Mouse (Mus musculus): ENCODE results near the gene 1700028J19Rik. TPM values are rescaled to one million over a fixed set of nuclear protein-coding genes. Genes with fewer than 3 reads are reported as not detected.

The 1700028J19Rik gene
- polyA plus RNA-seq, 1 experiment from 2014 or later = 1.1 TPM

- H3K36me3 ChIP-seq (ENCODE audit: control insufficient read depth, insufficient read depth, low read length) = no peaks in the 10 kb centered on the region
- H3K4me2 ChIP-seq (ENCODE audit: low read depth) = no peak overlapping the region
- H3K4me3 ChIP-seq (ENCODE audit: low read depth, low read length) = no peak overlapping the region
- no peaks in the 10 kb centered on the region for H3K27me3 ChIP-seq (ENCODE audit: control insufficient read depth, insufficient read depth, low read length)
- WGBS = 79% methylated on average over 3 of the region's 3 CpGs
- H3K9ac ChIP-seq (ENCODE audit: low read length) = no peak overlapping the region
- no peak for DNase-seq (ENCODE audit: low spot score)
- no peak for ATAC-seq (ENCODE audit: insufficient read depth, low FRiP score, low TSS enrichment)
- H3K9me3 ChIP-seq (ENCODE audit: control insufficient read depth, low read length) = no peaks in the 10 kb centered on the region
- H3K27ac ChIP-seq (ENCODE audit: low read depth, low read length) = no peak overlapping the region
- no peaks in the 10 kb centered on the region for H3K4me1 ChIP-seq (ENCODE audit: control insufficient read depth, insufficient read depth, low read length)
Measured at GRCm38 (mm10) chr7:44275546-44275945, 29.1 kb upstream of the 1700028J19Rik start.

GRCm38 (mm10) chr7:44274096-44274495 is 27.6 kb upstream of the 1700028J19Rik start:
- Histone ChIP-seq H3K9me3 (ENCODE audit: control insufficient read depth, low read length) (no peaks in the 10 kb centered on the region), H3K4me2 (ENCODE audit: low read depth) (no peak overlapping the region), H3K27me3 (ENCODE audit: control insufficient read depth, insufficient read depth, low read length) (no peaks in the 10 kb centered on the region), H3K4me3 (ENCODE audit: low read depth, low read length) (no peak overlapping the region), H3K9ac (ENCODE audit: low read length) (no peak overlapping the region), H3K36me3 (ENCODE audit: control insufficient read depth, insufficient read depth, low read length) (no peaks in the 10 kb centered on the region), H3K27ac (ENCODE audit: low read depth, low read length) (no peak overlapping the region), H3K4me1 (ENCODE audit: control insufficient read depth, insufficient read depth, low read length) (no peaks in the 10 kb centered on the region)
- no peak for DNase-seq (ENCODE audit: low spot score)
- 34% methylated on average over 11 of the region's 11 CpGs for WGBS
- ATAC-seq (ENCODE audit: insufficient read depth, low FRiP score, low TSS enrichment) = no peak

- H3K4me1 ChIP-seq (ENCODE audit: control insufficient read depth, insufficient read depth, low read length) = no peaks in the 10 kb centered on the region
- ATAC-seq (ENCODE audit: insufficient read depth, low FRiP score, low TSS enrichment) = no peak
- H3K4me3 ChIP-seq (ENCODE audit: low read depth, low read length) = no peak overlapping the region
- H3K36me3 ChIP-seq (ENCODE audit: control insufficient read depth, insufficient read depth, low read length) = no peaks in the 10 kb centered on the region
- 66% methylated on average over 7 of the region's 7 CpGs for WGBS
- H3K27ac ChIP-seq (ENCODE audit: low read depth, low read length) = no peak overlapping the region
- no peaks in the 10 kb centered on the region for H3K27me3 ChIP-seq (ENCODE audit: control insufficient read depth, insufficient read depth, low read length)
- DNase-seq (ENCODE audit: low spot score) = no peak
- H3K9me3 ChIP-seq (ENCODE audit: control insufficient read depth, low read length) = no peaks in the 10 kb centered on the region
- no peak overlapping the region for H3K4me2 ChIP-seq (ENCODE audit: low read depth)
- H3K9ac ChIP-seq (ENCODE audit: low read length) = no peak overlapping the region
Measured at GRCm38 (mm10) chr7:44273446-44273845, 27.0 kb upstream of the 1700028J19Rik start.

GRCm38 (mm10) chr7:44272546-44272945 is 26.1 kb upstream of the 1700028J19Rik start:
- 95% methylated on average over 7 of the region's 7 CpGs for WGBS
- H3K27me3 ChIP-seq (ENCODE audit: control insufficient read depth, insufficient read depth, low read length) = no peaks in the 10 kb centered on the region
- H3K36me3 ChIP-seq (ENCODE audit: control insufficient read depth, insufficient read depth, low read length) = no peaks in the 10 kb centered on the region
- no peaks in the 10 kb centered on the region for H3K4me1 ChIP-seq (ENCODE audit: control insufficient read depth, insufficient read depth, low read length)
- DNase-seq (ENCODE audit: low spot score) = no peak
- H3K9me3 ChIP-seq (ENCODE audit: control insufficient read depth, low read length) = no peaks in the 10 kb centered on the region
- no peak overlapping the region for H3K27ac ChIP-seq (ENCODE audit: low read depth, low read length)
- H3K4me2 ChIP-seq (ENCODE audit: low read depth) = no peak overlapping the region
- H3K9ac ChIP-seq (ENCODE audit: low read length) = no peak overlapping the region
- ATAC-seq (ENCODE audit: insufficient read depth, low FRiP score, low TSS enrichment) = no peak
- H3K4me3 ChIP-seq (ENCODE audit: low read depth, low read length) = no peak overlapping the region

GRCm38 (mm10) chr7:44271309-44271708 is 24.8 kb upstream of the 1700028J19Rik start:
- H3K27ac ChIP-seq (ENCODE audit: low read depth, low read length) = no peak overlapping the region
- ATAC-seq (ENCODE audit: insufficient read depth, low FRiP score, low TSS enrichment) (no peak), DNase-seq (ENCODE audit: low spot score) (no peak)
- H3K4me3 ChIP-seq (ENCODE audit: low read depth, low read length) = no peak overlapping the region
- no peaks in the 10 kb centered on the region for H3K27me3 ChIP-seq (ENCODE audit: control insufficient read depth, insufficient read depth, low read length)
- no peaks in the 10 kb centered on the region for H3K9me3 ChIP-seq (ENCODE audit: control insufficient read depth, low read length)
- 70% methylated on average over 2 of the region's 2 CpGs for WGBS
- no peak overlapping the region for H3K9ac ChIP-seq (ENCODE audit: low read length)
- H3K36me3 ChIP-seq (ENCODE audit: control insufficient read depth, insufficient read depth, low read length) = no peaks in the 10 kb centered on the region
- H3K4me1 ChIP-seq (ENCODE audit: control insufficient read depth, insufficient read depth, low read length) = no peaks in the 10 kb centered on the region
- H3K4me2 ChIP-seq (ENCODE audit: low read depth) = no peak overlapping the region

- 77% methylated on average over 2 of the region's 2 CpGs for WGBS
Measured at GRCm38 (mm10) chr7:44269397-44269796, 22.9 kb upstream of the 1700028J19Rik start.

GRCm38 (mm10) chr7:44268117-44268516 is 21.6 kb upstream of the 1700028J19Rik start:
- no peak for DNase-seq (ENCODE audit: low spot score)
- Histone ChIP-seq H3K9ac (ENCODE audit: low read length) (no peak overlapping the region), H3K27ac (ENCODE audit: low read depth, low read length) (no peak overlapping the region), H3K9me3 (ENCODE audit: control insufficient read depth, low read length) (no peaks in the 10 kb centered on the region), H3K27me3 (ENCODE audit: control insufficient read depth, insufficient read depth, low read length) (peaks cover 4% of the 10 kb centered on the region; the same call in 1 of the 2 replicates), H3K4me1 (ENCODE audit: control insufficient read depth, insufficient read depth, low read length) (no peaks in the 10 kb centered on the region), H3K4me2 (ENCODE audit: low read depth) (no peak overlapping the region), H3K4me3 (ENCODE audit: low read depth, low read length) (no peak overlapping the region), H3K36me3 (ENCODE audit: control insufficient read depth, insufficient read depth, low read length) (no peaks in the 10 kb centered on the region)
- ATAC-seq (ENCODE audit: insufficient read depth, low FRiP score, low TSS enrichment) = no peak
- WGBS = 82% methylated on average over 11 of the region's 11 CpGs

More at GRCm38 (mm10) chr7:44269397-44269796, 22.9 kb upstream of the 1700028J19Rik start:
- H3K9me3 ChIP-seq (ENCODE audit: control insufficient read depth, low read length) = no peaks in the 10 kb centered on the region
- H3K27me3 ChIP-seq (ENCODE audit: control insufficient read depth, insufficient read depth, low read length) = peaks cover 4% of the 10 kb centered on the region; the same call in 1 of the 2 replicates
- ATAC-seq (ENCODE audit: insufficient read depth, low FRiP score, low TSS enrichment) (no peak), DNase-seq (ENCODE audit: low spot score) (no peak)
- H3K4me2 ChIP-seq (ENCODE audit: low read depth) = no peak overlapping the region
- H3K4me3 ChIP-seq (ENCODE audit: low read depth, low read length) = no peak overlapping the region
- H3K27ac ChIP-seq (ENCODE audit: low read depth, low read length) = no peak overlapping the region
- H3K36me3 ChIP-seq (ENCODE audit: control insufficient read depth, insufficient read depth, low read length) = no peaks in the 10 kb centered on the region
- no peaks in the 10 kb centered on the region for H3K4me1 ChIP-seq (ENCODE audit: control insufficient read depth, insufficient read depth, low read length)
- H3K9ac ChIP-seq (ENCODE audit: low read length) = no peak overlapping the region

GRCm38 (mm10) chr7:44262791-44263643 is 16.5 kb upstream of the 1700028J19Rik start:
- H3K4me3 ChIP-seq (ENCODE audit: low read depth, low read length) = 0 out of 2 replicates have a peak overlapping the region, but pooled peaks have one; percentile 8
- peaks cover 4% of the 10 kb centered on the region; the same call in 1 of the 2 replicates for H3K27me3 ChIP-seq (ENCODE audit: control insufficient read depth, insufficient read depth, low read length)
- no peak overlapping the region for H3K27ac ChIP-seq (ENCODE audit: low read depth, low read length)
- H3K9ac ChIP-seq (ENCODE audit: low read length) = no peak overlapping the region
- H3K36me3 ChIP-seq (ENCODE audit: control insufficient read depth, insufficient read depth, low read length) = no peaks in the 10 kb centered on the region
- H3K4me2 ChIP-seq (ENCODE audit: low read depth) = peak overlapping the region; percentile 39
- peak; percentile 97 for DNase-seq (ENCODE audit: low spot score)
- peak; percentile 73 for ATAC-seq (ENCODE audit: insufficient read depth, low FRiP score, low TSS enrichment)
- 2% methylated on average over 34 of the region's 34 CpGs for WGBS
- no peaks in the 10 kb centered on the region for H3K9me3 ChIP-seq (ENCODE audit: control insufficient read depth, low read length)
- no peaks in the 10 kb centered on the region for H3K4me1 ChIP-seq (ENCODE audit: control insufficient read depth, insufficient read depth, low read length)

GRCm38 (mm10) chr7:44261147-44261546 is 14.7 kb upstream of the 1700028J19Rik start, which contains the start of gene Gm15517:
Gene Gm15517, plus strand, starts transcription at chr7:44261447.
- DNase-seq (ENCODE audit: low spot score) (no peak), ATAC-seq (ENCODE audit: insufficient read depth, low FRiP score, low TSS enrichment) (no peak)
- Histone ChIP-seq H3K27ac (ENCODE audit: low read depth, low read length) (no peak within 1 kb of the TSS), H3K27me3 (ENCODE audit: control insufficient read depth, insufficient read depth, low read length) (peaks cover 4% of the 10 kb centered on the region; the same call in 1 of the 2 replicates), H3K4me1 (ENCODE audit: control insufficient read depth, insufficient read depth, low read length) (no peaks in the 10 kb centered on the region), H3K9me3 (ENCODE audit: control insufficient read depth, low read length) (no peaks in the 10 kb centered on the region), H3K9ac (ENCODE audit: low read length) (no peak within 1 kb of the TSS), H3K4me2 (ENCODE audit: low read depth) (no peak within 1 kb of the TSS), H3K4me3 (ENCODE audit: low read depth, low read length) (no peak within 1 kb of the TSS), H3K36me3 (ENCODE audit: control insufficient read depth, insufficient read depth, low read length) (no peaks in the 10 kb centered on the region)
- WGBS = 50% methylated on average over 5 of the region's 5 CpGs

Measured in neural tube, embryonic 11.5 days (tissue).